Mouse (Mus musculus) kidney, postnatal 25 days (tissue): ENCODE measurements around the gene 2610507B11Rik.

Source experiments
- DNase-seq, 2 experiments: peaks; one replicate each; pipeline ENCODE4 v3.0.0; 2021; ENCODE audit warnings: mixed read lengths in 2 of 2

2610507B11Rik gene

DNA sequence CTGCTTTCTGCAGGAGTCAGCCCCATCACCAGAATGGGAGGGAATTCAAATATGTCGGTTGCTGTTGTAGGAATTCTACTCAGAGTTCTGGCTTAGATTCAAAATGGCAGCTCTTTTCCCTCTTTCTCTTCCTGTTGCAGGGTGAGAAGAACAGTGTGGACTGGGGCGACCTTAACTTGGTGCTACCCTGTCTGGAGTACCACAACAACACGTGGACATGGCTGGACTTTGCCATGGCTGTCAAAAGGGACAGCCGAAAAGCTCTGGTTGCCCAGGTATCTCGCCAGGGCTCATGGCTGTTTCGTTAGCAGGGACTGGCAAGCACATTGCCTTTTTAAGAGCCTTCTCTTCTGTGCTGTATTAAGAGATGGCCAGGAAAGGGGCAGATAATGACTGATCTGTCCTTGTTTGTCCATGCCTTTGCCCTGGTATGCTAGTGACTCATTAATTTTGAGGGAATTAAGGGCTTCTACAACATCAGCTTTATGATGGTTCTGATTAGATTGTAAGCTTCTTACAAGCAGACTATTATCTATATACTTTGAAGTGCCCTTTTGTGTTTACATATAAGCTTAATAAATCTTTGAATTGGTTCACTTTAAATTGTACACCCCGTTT lies 27.7 kb downstream of the 2610507B11Rik start:
- DNase-seq = no peak

DNA sequence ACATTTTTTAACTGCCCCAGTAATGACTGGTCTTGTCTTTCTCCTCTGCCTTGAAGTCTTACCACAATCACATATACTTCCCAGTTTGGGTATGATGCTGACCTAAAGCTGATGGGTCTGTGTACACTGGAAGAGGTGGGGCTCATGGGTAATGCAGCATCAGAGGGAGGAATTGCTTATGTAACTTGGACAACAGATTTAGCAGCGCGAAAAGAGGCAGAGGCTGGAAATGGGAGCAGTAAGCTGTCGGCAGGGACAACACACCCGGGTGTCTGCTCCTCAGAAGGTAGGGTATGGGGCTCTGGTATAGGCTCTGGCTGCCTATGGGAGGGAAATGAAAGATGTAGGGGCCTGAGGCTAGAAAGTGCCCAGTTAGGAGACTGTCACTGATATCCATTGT lies 29.1 kb downstream of the 2610507B11Rik start, which contains the start of gene BC030499:
Gene BC030499 (plus strand): TSS at position 188 of the 400 bp plus-strand sequence.
- DNase-seq = no peak

DNA sequence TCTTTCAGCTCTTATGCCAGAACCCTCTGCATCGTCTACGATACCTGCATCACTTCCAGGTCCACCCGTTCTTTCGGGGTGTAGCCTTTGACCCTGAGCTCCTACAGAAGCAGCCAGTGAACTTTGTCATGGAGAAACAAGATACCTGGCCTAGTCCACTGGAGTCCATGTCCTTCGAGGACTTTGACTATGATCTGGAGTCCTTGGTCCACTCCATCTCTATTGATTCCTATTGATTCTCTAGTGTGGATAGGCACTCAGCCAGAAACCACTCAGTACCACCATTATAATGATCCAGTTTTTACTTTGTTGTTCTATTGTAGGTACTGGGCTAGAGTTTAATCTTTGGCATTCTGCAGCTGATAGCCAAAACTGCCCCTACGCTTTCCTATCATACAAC lies 33.0 kb downstream of the 2610507B11Rik start:
- DNase-seq = no peak

DNA sequence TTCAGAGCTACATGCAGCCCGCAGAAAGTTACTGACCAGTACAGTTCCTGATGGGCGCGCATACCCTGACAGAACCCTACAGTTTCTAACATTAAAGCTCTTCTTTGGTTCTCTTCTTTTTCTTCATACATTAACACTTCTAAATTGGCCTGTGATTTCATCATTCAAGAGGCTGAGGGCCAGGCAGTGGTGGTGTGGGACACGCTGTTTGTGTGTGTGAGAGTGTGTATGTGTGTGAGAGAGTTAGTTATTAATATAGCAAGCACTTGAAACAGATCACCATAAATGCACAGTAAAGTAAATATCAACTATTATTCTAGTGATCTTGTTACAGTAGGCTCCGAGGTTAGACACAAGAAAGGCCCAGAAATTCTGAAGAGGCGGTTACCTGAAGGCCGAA lies 39.4 kb downstream of the 2610507B11Rik start:
- no peak for DNase-seq

DNA sequence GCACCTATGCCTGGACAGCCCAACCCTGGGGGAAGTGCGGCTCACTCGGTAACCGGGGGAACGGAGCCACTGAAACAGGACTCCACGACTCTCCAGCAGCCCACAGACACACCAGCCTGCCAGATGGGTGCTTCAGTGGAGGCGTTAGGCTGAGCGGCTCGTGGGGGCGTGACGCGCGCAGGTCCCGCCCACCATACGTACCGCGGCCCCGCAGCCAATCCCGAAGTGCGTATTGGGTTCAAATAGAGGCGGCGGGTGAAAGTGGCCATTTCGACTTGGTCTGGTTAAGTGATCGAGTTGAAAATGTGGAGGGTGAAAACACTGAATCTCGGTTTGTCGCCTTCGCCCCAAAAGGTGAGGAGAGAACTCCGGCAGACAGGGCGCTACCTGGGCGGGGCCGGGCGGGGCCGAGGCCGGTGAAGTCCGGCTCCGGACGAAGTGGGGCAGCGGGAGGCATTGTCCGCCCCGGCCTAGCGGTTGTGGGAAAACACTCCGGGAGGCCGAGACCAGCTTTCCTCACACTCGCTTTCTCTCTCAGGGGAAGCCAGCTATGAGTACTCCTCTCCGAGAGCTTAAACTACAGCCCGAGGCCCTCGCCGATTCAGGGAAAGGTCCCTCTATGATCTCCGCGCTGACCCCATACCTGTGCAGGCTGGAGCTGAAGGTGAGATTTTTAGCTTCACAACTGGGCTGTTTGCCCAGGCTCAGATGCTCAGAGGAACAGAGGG lies 40.0 kb downstream of the 2610507B11Rik start, which contains the start of gene Spag5:
Gene Spag5 (plus strand): TSS at position 173 of the 728 bp plus-strand sequence.
- DNase-seq = peak; percentile 91 to 93

DNA sequence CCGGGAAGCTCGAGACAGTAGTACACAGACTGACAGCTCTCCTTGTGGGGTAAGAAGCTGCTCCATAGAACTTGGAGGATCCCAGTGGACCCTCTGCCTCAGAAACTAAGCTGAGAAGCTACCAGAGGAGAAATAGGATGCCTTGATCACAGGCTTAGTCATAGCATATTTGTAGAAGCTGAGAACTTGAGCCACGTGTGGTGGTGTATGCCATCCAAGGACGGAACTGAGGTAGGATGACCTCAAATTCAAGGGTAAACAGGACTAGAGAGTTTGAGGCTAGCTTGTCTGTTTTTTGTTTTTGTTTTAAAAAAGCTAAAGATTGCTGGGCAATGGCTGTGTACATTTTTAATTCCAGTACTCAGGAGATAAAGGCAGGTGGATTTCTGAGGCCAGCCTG lies 43.7 kb downstream of the 2610507B11Rik start:
- no peak for DNase-seq

DNA sequence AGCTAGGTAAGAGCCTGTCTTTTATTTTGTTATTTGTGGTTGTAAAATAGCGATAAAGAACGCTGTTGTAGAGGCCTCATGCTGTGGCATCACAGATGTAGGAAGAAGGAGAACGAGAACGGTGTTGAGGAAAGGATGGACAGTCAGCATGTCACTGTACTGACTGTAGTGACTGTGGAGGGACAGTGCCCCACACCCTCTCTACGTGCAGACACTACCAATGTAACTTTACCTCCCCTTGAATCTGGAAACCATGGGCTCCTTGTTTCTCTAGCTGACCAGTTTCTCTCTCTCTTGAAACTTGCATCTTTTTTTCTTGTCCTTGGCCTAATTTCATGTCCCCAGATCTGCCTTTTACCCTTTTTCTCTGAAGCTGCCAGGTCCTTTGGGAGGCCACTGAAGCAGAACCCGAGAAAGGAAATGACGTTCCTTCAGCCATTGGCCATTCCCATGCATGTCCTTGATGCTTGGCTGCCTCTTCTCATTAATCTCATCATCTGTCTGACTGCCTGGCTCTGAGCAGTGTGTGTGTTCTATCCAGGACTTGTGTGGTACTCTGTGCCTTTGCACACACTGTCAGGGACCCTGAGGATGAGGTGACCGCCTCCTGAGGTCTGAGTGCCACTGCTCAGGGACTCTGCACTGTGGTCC lies 49.4 kb downstream of the 2610507B11Rik start:
- DNase-seq = peak in 1 of 2 experiments; percentile 19

DNA sequence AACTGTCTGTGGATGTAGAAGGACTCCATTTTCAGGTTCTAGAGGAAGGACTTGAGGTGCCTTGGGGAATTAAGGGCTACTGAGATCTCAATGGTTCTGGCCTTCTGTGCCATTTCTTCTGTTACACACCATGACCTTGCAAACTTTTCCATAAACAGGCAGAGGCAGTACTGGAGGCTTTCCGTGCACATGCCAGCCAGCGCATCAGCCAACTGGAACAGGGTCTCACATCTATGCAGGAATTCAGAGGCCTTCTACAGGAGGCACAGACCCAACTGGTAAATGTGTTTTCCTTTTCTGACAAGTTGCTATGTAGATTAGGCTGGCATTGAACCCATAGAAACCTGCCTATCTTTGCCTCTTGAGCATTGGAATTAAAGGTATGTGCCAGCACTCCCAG lies 52.1 kb downstream of the 2610507B11Rik start:
- DNase-seq = no peak

DNA sequence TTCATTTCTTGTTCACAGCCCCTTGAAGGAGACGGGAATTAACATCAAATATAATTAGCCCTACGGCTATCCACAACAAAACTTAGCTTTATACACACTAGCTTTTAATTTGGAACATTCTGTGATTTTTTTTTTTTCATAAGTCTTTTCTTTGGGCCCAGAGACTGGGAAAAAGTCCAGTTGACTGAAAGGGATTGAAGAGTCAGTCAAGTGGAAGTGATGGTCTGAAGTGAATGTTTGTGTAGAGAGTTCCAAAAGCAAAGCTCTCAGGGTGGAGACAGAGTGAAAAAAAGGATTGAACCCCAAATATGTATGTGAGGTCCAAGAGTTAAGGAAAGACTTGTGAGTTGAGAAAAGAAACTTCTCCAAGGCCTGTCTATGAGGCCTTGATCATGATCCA lies 56.9 kb downstream of the 2610507B11Rik start:
- no peak for DNase-seq

DNA sequence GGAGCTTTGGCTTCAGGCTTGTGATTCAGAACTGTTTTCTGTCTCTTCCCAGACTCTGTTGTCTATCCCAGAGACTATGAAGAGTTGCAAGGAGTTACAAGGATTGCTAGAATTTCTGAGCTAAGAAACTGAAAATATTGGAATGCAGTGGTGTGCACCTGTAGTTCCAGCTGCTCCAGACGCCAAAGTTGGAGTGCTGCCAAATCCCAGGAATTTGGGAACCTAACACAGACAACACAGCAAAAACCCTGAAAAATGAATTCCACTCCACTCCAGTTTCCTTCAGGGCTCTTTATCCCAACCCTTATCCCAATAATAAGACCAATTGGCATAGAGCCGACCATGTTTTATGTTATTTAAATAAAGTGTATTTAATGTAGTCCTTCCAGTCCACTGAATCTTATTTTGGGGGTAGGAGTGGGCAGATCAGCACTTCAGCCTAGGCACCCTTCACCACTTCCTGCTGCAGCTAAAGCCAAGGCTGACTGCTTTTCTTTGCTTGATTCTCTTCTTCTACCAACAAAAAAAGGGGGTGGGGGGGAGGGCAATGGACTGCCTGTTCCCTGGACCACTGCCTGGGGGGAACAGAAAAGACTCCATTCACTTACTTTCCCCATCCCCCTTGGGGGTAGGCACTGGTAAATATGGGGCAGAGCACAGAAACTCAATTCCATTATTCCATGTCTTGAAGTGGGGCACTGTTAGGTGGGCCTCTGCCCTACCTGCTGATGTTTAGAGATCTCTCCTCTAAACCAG lies 60.7 kb downstream of the 2610507B11Rik start:
- peak; percentile 16 to 30 for DNase-seq

DNA sequence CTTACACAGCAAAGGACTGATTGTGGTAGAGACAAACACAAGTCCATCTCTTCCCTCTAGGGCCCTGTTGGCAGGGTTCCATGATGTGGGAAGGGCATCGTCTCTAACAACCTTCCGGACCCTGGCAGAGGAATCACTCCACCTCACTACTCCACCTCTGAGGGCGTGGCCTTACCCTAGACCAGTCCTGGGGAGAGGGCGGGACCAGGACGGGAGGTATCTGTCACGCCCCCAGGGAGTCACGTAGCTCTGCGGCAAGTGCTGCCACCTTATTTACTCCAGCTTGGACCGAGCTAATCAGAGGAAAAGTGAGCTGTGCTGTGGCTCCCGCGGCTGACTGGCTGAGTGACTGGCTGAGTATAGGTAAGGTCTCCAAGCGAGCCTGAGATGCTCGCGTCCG lies 61.3 kb downstream of the 2610507B11Rik start, which contains the start of gene Aldoc:
Gene Aldoc (plus strand): TSS at position 109 of the 400 bp plus-strand sequence.
- DNase-seq = peak; percentile 92 to 97

DNA sequence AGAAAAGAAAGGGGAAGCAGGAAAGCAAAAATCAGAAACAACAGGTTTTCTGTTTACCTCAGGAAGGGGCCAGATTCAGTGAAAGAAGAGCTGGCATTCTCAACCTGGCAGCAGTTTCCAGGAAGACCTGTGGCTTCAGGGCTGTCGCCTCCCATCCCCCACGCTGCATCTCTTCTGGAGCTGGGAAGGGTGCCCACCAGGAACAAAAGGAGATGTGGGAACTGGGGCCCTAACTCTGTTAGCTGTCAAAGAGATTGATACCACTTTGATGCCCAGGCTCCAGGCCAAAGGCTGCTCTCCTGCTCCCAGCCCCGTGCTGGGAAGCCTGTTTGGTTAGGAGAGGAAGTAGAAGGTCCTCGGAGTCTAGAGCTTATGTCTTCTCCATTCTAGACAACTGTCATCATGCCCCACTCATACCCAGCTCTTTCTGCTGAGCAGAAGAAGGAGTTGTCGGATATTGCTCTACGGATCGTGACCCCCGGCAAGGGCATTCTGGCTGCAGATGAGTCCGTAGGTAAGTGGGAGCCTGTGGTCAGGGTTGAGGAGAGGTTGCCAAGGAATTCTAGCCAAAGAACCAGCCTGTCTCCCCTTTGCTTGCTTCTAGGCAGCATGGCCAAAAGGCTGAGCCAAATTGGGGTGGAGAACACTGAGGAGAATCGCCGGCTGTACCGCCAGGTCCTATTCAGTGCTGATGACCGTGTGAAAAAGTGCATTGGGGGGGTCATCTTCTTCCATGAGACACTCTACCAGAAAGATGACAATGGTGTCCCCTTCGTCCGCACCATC lies 62.6 kb downstream of the 2610507B11Rik start:
- DNase-seq = peak in 1 of 2 experiments; percentile 28

DNA sequence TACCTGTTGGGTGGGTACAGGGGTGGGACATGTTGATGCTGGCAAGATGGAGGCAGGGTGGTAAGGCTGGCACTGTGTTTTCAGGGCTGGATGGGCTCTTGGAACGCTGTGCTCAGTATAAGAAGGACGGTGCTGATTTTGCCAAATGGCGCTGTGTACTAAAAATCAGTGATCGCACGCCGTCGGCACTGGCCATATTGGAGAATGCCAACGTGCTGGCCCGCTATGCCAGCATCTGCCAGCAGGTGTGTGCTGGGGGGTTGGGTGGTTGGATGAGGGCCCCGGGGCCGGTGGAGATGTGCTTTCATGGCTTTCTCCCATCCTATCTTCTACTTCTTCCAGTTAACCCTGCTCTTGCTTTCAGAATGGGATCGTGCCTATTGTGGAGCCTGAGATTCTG lies 63.4 kb downstream of the 2610507B11Rik start:
- peak in 1 of 2 experiments; percentile 36 for DNase-seq

DNA sequence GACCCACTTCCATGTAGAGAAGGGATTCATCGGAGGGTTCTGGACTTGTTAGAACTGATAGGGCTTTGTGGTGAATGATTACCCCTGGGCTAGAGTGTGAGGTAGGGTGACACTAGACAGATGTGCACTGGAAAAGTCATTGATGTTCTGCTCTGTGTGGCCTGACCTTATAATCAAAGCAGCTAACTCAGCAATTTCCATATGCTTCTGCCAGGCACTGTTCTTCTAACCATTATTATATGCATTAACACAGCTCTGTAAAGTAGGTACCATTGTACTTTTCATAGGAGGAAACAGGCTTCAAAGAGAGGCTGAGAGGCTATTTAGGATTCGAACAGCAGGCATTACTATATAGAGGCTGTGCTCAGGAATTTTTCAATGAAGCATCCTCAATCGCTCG lies 65.7 kb downstream of the 2610507B11Rik start:
- DNase-seq = no peak

DNA sequence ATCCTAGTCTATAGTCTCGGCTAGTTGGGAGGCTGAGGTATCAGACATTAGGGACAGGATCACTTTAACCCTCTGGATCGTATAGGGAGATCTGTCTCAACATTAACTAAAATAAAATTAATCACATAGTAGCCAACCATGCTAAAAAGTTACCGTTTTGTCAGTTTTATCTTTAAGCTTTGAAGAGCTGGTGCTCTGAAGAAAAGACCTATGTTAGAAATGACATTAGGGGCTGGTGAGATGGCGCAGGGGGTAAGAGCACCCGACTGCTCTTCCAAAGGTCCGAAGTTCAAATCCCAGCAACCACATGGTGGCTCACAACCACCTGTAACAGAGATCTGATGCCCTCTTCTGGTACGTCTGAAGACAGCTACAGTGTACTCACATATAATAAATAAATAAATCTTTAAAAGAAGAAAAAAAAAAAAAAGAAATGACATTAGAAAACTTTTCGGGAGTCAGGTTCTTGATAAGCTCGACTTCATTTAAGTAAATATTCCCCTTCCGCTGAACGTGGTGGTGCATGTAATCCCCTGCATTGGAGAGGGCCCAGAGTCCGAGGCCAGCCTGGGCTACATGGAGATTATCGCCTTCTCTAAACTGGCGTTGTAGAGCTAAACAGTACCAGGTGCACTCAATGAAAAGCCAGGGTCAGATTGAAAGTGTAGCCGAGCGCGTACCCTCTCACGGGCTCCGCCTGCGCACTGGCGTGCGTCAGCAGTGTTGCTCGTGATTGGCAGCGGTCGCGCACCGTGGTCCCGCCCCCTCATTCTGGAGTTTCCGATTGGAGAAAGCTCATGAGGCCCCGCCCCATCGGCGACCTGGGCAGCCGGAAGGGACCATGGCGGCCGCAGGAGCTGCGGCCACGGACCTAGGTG lies 66.3 kb downstream of the 2610507B11Rik start, which contains the start of gene Pigs:
Gene Pigs (plus strand): TSS at position 782 of the 878 bp plus-strand sequence.
- peak; percentile 99 for DNase-seq

DNA sequence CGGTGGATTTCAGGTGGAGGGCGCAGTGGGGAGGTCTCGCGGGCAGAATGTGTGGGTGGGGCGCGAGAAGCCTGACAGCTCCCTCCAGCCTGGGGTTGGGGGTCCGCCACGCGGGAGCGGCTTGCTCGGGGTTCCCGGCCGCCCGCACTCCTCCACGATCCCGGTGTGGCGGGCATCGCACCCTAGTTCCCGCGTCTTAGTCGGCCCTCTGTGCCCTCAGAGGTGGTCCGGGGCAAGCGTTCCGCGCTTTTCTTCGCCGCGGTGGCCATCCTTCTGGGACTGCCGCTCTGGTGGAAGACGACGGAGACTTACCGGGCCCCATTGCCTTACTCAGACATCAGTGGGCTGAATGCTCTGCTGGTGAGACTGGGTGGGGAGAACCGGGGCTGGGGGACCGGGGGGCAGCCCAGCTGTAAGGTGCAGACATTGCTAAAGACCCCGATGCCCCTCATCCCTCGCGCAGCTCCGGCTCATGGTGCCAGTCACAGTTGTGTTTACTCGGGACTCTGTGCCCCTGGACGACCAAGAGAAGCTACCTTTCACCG lies 67.0 kb downstream of the 2610507B11Rik start:
- DNase-seq = peak; percentile 20 to 39

DNA sequence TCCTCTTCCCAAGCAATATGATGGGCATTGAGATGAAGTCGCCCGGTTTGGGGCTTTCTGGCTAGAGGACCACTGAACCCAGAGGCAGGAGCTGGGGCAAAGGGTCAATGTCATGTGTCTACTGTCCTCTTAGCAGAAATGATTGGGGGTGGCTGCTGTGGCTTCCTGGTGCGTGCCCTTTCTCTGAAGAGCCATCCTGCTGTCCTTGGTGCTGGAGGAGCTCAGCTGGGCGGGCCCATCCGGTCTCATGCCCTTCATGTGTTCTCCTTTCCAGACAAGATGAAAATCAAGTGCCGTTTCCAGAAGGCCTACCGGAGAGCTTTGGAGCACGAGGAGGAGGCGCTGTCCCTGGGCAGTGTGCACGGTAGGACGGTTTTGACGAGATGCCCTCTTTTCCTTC lies 71.1 kb downstream of the 2610507B11Rik start:
- DNase-seq = no peak

DNA sequence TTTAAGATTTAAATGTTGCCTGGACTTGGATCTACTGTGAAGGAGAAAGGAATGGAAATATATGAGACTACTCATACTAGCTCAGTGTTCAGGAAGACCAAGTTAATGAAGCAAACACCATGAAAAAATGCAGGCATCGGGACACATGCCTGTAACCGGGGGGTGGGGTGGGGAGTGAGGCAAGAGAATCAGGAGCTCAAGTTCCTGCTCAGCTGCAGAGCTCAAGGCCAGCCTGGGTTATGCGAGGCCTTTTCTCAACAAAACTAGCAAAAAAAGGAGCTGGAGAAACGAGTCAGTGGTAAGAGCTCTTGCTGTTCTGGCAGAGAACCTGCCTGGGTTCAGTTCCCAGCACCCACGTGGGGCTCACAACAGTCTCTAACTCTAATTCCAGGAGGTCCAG lies 72.4 kb downstream of the 2610507B11Rik start:
- DNase-seq = no peak

DNA sequence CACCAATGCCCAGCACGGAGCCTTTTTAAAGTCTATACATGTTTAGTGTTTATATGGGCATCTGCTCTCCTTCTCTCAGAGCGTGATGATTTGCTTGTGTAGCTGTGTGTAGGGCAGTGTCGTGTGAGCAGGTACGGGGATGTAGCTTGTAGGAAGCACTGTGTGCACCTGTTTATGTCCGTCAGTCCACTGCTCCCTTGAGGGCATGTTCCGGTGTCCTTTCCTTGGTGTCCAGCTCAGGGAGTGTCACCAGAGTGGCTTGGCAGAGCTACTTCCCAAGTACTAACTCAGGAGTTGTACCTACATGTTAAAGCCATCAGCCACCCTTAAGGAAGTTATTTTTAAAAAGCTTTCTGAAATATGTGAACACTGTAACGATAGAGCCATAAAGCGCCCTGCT lies 75.5 kb downstream of the 2610507B11Rik start:
- no peak for DNase-seq
